Mouse (Mus musculus): ENCODE measurements around the gene Tdgf1. TPM values are rescaled to one million over a fixed set of nuclear protein-coding genes. Genes with fewer than 3 reads are reported as not detected.

Gene Tdgf1
- total RNA-seq, 1 experiment from 2014 or later = not detected

DNA sequence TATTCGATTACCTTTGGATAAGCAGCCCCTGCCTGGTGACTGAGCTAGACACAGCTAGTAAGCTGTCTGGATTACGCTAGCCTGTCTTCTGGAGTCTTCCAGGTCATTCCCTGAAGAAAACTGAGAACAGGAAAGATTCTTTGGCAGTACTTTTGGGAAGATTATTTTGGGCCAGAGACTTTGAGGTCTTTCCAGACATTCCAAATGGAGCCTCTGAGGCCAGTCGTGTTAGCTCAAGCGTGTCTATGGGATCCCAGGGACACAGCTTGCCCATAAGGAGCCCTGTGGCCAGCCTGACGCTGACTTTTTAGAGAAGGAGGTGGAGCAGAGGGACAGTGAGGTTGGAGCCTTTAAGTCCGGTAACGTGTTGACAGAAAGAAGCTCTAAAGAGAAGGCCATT is 10.0 kb downstream of the Tdgf1 start:
- ATAC-seq (replicated peaks in 1 of 2; ENCODE audit: insufficient read depth in 1 of 2, low FRiP score in 2 of 2, low TSS enrichment in 1 of 2, low read depth in 1 of 2, poor library complexity in 2 of 2, severe bottlenecking in 2 of 2) = no peak

DNA sequence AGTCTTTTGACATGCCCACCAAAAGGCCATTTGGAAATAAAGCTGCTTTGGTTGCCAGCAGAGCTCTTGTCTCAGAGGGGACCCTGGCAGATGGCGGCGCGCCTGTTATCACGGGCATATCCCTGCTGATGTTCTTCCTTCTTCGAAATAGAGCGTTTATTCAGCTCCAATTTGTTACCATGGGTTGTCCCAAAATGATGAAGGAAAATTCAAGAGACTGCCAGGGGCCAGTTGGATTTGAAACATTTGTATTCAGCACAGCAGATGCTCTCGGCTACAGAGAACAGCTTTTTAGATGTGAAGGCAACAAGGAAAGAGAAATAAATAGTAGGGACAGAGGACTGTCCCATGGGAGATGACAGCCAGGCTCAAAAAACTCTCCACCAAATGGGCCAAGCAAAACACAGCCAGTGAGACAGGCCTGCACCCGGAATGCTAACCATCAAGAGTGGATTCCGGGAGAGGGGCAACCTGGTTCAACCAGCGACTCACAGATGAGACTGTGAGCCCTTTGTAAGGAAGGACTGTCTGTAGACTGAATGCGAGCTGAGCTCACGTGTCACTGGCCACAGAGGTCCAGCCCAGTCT is 12.0 kb downstream of the Tdgf1 start:
- no peak for ATAC-seq (replicated peaks in 1 of 2; ENCODE audit: insufficient read depth in 1 of 2, low FRiP score in 2 of 2, low TSS enrichment in 1 of 2, low read depth in 1 of 2, poor library complexity in 2 of 2, severe bottlenecking in 2 of 2)

DNA sequence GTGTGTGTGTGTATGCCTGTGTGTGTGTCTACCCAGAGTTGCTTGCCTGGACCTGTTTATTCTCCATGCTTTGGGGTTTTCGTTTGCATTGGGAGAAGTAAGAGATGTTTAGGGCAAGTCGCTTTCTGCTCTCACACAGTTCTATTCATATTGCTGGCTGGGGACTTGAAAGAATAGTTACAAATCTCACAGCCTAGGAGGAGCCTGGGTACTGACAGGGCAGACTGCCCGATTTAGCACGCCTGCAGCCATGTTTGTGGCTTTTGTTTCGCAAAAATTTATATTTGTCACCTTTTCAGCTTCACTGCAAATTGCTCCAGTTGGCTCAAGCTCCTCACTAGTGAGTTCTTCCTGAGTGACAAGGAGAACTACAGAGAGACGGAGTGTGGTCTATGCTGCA is 14.4 kb downstream of the Tdgf1 start:
- ATAC-seq (replicated peaks in 1 of 2; ENCODE audit: insufficient read depth in 1 of 2, low FRiP score in 2 of 2, low TSS enrichment in 1 of 2, low read depth in 1 of 2, poor library complexity in 2 of 2, severe bottlenecking in 2 of 2) = no peak

DNA sequence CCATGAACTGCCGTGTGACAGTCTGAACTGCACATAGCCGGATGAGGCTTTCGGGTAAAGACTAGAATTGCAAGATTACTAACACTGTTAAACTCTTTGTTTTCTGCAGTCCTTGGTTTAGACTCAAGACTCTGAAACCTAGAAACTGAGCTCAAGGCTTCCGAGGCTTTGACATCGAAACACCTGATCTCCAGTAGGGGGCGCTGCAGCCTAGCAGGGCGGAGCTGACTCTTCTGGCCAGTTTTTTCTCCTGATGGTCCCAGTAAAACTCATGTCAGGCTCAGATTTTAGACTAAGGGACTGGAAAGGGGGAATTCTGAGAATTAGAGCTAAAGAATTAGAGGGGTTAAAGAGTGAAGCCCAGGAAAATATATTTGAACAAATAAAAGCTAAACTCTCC is 23.2 kb downstream of the Tdgf1 start:
- ATAC-seq (replicated peaks in 1 of 2; ENCODE audit: insufficient read depth in 1 of 2, low FRiP score in 2 of 2, low TSS enrichment in 1 of 2, low read depth in 1 of 2, poor library complexity in 2 of 2, severe bottlenecking in 2 of 2) = peak; percentile 68 to 71; a peak in 3 of 4 replicates

DNA sequence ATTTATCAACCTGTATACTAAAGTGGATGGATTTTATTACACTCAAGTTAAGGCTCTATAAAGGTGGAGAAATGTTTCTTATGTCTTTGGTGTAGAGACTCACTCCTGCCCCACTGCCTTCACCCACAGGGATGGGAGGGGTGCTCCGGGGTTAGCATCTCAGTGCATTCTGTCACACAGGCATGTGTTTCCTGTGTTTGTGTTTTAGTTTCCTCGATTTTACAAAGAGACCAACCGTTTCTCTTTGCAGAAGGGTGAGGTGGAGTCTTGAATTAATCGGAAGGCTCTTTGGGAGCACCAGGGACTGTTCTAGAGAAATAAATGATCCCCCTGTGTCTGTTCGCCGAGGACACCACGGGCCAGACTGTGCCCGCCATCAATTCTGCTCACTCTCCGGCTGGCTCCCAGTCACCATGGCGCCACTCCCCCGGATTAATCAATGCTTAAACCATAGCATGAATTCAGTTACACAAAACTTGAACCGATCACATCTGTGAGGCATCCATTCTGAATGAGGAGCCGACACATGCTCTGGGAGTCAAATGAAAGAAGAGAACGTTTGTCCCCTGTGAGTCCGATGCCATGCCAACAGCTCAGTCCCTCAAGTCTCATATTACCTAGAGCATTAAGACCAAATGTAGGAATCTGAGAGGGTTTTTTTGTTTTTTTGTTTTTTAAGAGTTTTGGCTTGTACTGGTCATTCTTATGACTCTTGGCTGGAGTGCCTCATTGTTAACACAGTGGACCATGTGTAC is 25.1 kb downstream of the Tdgf1 start:
- ATAC-seq (replicated peaks in 1 of 2; ENCODE audit: insufficient read depth in 1 of 2, low FRiP score in 2 of 2, low TSS enrichment in 1 of 2, low read depth in 1 of 2, poor library complexity in 2 of 2, severe bottlenecking in 2 of 2) = no peak; a peak in 1 of 4 replicates

DNA sequence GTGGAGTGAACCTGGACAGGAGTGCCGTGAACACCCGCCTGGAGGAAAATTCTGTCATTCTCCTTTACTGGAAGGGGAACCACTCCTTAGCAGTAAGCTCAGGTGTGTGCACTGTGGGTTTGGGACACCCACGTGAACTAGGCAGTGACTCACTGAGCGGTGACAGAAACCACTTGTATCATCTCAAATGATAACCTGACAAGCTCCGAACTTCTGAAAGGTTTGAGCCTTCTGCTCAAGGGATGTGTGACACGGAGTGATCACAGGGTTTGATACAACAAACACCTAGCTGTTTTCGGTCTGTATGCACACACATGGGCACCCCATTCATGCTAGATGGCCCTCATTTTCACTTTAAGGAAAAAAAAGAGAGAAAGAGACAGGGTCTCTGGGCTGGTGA is 29.2 kb downstream of the Tdgf1 start, which contains the start of gene Fam240a:
Gene Fam240a, minus strand, starts transcription at position 76 of the 400 bp plus-strand sequence.
- no peak for ATAC-seq (replicated peaks in 1 of 2; ENCODE audit: insufficient read depth in 1 of 2, low FRiP score in 2 of 2, low TSS enrichment in 1 of 2, low read depth in 1 of 2, poor library complexity in 2 of 2, severe bottlenecking in 2 of 2)

DNA sequence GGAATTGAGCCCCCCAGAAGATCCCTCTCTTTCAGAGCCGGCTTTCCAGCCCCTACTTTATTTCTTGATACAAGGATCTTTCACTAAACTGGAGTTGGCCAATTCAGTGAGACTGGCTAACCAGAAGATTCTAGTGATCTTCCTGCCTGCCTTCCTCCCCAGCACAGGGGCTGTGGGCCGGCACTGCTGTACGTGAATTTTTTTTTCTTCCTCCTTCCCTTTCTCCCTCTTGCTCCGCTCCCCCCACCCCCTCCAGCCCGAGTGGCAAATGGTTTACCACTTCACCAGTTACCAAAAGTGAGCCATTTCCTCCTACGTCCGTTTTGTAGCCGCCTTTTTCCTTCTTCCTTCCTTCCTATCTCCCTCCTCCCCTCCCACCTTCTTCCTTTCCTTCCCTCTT is 30.5 kb downstream of the Tdgf1 start:
- peak; percentile 27 to 32; a peak in 1 of 4 replicates for ATAC-seq (replicated peaks in 1 of 2; ENCODE audit: insufficient read depth in 1 of 2, low FRiP score in 2 of 2, low TSS enrichment in 1 of 2, low read depth in 1 of 2, poor library complexity in 2 of 2, severe bottlenecking in 2 of 2)

DNA sequence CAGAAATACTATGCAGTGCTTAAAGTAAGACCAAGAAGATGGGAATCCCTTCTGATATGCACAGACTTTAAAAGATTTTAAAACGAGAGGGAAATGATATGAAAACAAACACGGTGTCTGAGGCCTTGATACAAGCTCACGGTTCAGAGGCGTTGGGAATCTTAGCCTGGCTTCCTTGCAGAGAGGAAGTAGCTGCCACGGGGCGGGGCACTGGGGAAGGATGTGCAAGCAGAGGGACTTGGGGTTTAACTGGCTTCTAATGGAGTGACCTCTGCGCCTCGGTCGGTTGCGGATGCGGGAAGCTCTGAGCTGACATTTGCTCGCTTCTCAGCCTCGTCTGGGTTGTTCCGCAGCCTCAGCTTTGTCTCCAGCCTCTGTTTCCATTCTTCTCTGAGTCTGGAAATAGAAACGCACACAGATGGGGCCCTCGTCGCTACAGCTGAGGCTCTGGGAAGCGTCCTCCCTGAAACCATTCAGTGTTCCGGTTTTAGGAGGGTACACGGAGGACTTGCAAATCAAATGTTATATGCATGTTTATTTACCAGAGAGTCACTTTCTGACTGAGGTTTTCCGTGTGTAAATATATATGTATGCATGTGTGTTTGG is 31.2 kb downstream of the Tdgf1 start:
- ATAC-seq (replicated peaks in 1 of 2; ENCODE audit: insufficient read depth in 1 of 2, low FRiP score in 2 of 2, low TSS enrichment in 1 of 2, low read depth in 1 of 2, poor library complexity in 2 of 2, severe bottlenecking in 2 of 2) = no peak

DNA sequence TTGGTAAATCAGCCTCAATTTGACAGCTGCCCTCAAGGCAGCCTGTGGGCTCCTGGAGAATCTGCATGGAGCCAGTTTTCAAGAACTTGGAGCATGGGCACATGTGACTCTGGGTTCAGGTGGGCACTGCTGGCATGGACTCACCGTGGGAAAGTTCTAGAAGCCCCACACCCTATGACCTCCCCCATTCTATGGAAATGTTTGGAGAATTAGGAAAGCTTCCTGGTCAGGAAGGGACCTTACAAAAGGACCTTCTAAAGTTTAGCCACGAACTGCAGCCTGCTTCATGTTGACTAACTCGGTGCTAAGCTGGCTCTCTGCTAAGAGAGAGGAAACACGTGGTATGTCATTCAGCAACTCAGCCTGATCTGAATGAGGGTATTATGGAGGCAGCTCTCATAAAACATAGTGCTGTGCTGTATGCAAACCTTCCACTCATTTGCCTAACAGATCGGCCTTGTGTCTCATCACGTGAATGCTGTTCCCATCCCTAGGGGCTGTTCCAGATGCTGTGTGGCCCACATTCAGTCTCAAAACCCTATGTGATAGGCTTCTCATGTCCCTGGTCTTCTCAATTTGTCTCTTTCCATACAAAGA is 36.5 kb downstream of the Tdgf1 start:
- peak in 1 of 2 experiments; percentile 46; a peak in 2 of 4 replicates for ATAC-seq (replicated peaks in 1 of 2; ENCODE audit: insufficient read depth in 1 of 2, low FRiP score in 2 of 2, low TSS enrichment in 1 of 2, low read depth in 1 of 2, poor library complexity in 2 of 2, severe bottlenecking in 2 of 2)

DNA sequence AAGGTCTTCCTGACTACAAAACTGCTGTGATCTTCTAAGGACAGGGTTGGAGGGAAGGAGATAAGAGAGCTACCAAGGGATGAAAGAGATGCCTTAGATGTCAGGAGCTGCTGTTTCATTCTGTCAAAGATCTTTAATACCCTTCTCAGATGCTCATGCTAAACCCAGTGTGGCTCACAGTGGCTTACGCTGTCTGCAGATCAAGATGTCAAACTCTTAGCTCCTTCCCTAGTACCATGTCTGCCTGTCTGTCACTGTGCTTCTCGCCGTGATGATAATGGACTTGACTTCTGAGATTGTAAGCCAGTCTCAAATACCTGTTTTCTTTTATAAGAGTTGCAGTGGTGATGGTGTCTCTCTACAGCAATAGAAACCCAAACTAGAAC is 37.3 kb downstream of the Tdgf1 start:
- ATAC-seq (replicated peaks in 1 of 2; ENCODE audit: insufficient read depth in 1 of 2, low FRiP score in 2 of 2, low TSS enrichment in 1 of 2, low read depth in 1 of 2, poor library complexity in 2 of 2, severe bottlenecking in 2 of 2) = no peak

DNA sequence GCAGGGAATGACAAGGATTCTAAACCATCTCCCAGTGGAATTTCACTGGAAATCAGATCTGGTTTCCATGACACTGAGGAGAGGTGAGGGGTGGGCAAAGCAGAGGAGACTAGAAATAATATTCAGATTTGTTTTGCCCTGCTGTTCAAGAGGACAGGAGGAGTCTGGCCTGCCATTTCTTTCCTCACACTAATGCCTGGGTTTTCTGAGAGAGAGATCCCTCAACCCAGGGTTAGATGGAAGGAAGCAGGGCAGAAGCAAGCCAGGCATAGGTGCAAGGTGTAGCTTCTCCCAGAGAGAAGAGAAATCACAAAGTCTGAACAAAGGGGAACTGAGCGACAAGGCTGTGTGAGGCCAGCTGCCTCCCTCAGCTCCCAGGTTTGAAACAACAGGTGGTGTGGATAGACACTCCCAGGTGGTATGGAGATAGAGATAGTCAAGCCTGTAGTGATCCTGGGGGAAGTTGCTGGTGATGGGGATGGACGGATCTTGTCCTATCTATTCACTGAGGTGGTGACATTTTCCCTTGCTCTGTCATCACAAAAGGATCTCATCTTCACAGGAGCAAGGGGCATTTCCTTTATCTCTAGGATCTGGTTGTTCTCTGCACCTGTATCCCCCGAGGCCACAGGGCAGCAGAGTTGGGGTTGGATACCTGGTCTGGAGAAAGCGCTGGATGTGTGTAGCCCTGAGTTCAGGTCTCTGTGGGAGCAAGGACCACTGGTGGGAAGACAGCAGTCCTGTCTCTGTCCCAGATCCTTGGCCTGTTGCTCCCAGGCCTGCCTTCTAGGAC is 37.9 kb downstream of the Tdgf1 start:
- no peak for ATAC-seq (replicated peaks in 1 of 2; ENCODE audit: insufficient read depth in 1 of 2, low FRiP score in 2 of 2, low TSS enrichment in 1 of 2, low read depth in 1 of 2, poor library complexity in 2 of 2, severe bottlenecking in 2 of 2)

DNA sequence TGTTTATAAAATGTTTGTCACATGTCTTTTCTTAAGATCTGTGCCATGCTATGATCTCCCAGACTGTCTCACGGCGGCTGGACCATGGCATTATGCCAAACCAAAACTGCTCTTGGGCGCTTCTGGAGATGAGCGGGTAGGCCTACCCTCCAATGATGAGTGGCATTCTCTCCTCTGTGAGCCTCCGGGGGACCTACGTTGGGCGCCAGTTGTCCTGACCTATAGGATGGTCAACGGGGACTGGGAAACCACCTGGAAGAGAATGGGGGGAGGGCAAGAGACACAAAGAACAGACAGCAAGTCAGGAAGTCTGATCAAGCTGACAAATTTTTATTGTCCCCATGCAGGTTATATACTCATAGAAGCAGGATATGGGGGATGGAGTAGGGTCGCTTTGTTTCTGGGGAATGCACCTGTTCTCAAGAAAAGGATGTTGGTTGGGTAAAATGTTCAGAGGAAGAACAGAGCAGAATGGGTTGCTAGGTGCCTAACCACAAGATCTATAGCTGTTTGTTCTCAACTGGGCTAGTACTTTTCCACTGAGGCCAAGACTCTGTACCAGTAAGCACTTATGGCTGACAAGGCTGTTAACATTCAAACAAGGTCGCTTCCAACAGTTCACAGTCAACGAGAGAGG is 38.6 kb downstream of the Tdgf1 start:
- ATAC-seq (replicated peaks in 1 of 2; ENCODE audit: insufficient read depth in 1 of 2, low FRiP score in 2 of 2, low TSS enrichment in 1 of 2, low read depth in 1 of 2, poor library complexity in 2 of 2, severe bottlenecking in 2 of 2) = no peak

DNA sequence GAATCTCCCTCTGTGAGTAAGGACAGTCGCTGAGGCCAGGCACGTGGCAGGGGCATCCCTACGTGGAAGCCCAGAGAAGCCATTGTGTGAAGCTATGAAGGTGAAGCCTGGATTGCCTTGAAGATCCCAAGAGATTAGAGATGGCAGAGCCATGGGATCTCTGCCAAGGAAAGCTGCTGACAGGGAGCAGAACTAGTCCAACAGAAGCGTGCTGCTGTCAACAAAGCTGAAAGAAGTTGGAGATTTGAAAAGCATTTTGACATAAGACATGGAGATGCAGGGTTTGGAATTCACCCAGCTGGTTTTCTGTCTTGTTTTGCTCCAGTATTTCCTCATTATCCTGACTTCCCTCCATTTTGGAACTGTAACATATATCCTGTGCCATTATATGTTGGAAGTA is 43.7 kb downstream of the Tdgf1 start:
- ATAC-seq (replicated peaks in 1 of 2; ENCODE audit: insufficient read depth in 1 of 2, low FRiP score in 2 of 2, low TSS enrichment in 1 of 2, low read depth in 1 of 2, poor library complexity in 2 of 2, severe bottlenecking in 2 of 2) = no peak

DNA sequence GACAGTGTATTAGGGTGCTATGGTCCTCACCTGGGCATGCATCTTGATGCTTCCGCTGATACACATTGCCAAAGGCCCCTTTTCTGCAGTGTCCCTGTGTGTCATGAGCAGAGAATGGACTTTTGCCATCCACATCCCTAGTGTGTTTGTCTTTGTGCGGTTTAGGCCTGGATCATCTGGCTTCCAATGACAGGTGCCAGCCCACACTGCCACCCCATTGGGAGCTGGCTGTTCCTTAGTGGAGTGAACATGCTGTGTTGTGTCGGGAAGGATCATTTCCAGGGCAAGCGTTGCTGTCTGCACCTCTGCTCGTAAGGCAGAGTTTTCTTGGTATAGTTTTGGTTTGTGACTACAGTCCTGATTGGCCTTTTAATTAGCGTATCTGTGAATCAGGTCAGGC is 44.8 kb downstream of the Tdgf1 start:
- ATAC-seq (replicated peaks in 1 of 2; ENCODE audit: insufficient read depth in 1 of 2, low FRiP score in 2 of 2, low TSS enrichment in 1 of 2, low read depth in 1 of 2, poor library complexity in 2 of 2, severe bottlenecking in 2 of 2) = no peak

DNA sequence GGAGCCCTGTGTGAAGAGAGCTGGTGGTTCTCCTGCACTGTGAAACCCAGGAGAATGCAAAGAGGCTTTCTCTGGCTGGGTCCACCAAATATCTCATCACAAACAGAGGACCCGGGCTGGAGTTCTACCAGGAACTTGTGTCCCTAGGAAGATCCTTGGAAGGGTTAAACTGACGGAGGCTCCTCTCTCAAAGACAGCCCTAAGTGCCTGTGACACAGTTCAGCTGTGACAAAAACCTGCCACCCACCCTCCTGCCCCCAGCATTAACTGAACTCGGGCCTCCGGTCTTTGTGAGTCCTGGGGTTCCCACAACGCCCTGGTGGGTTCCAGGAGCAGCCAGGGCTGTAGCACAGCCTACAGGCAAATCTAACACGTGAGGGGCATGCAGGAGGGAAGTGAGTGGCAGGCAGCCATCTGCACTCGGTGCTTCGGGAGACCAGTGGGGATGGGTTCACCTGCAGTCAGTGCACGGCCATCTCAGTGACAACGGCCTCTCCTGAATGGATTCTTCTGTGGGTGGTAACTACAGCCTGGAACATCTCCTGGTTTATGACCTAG is 46.4 kb downstream of the Tdgf1 start:
- ATAC-seq (replicated peaks in 1 of 2; ENCODE audit: insufficient read depth in 1 of 2, low FRiP score in 2 of 2, low TSS enrichment in 1 of 2, low read depth in 1 of 2, poor library complexity in 2 of 2, severe bottlenecking in 2 of 2) = no peak

DNA sequence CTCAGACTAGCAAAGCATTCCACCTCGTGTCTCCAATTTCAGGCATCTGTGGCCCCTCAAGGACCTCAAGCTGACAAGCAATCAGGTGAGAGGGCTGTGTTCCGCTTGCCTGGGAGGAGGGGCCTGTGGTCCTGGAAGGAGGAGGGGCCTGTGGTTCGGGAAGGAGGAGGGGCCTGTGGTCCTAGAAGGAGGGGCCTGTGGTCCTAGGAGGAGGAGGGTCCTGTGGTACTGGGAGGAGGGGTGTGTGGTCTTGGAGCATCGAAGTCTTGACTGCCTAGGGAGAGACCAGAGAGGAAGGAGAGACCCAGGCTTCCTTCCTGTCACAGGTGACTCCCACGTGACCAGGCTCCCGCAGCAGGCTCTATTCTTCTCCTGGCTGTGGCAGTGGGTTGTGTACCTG is 49.4 kb downstream of the Tdgf1 start:
- ATAC-seq (replicated peaks in 1 of 2; ENCODE audit: insufficient read depth in 1 of 2, low FRiP score in 2 of 2, low TSS enrichment in 1 of 2, low read depth in 1 of 2, poor library complexity in 2 of 2, severe bottlenecking in 2 of 2) = peak; percentile 80 to 82

DNA sequence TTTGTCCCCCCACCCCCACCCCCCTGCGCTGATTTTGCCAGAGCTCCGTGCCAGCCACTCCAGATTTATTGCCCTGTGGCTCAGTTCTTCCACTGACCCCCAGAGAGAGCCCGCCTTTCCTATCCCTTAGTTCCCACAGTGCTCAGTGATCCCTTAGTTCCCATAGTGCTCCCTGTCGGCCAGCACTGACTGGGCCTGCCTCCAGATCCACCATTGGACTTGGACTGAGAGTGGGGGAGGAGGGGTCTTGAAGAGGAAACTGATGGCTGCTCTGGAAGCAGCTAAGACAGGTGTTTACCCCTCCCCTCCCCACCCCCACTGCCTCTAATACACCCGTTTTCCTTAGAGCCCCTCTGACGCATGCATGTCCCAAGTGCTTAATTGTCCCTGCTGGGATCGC is 50.0 kb downstream of the Tdgf1 start:
- no peak for ATAC-seq (replicated peaks in 1 of 2; ENCODE audit: insufficient read depth in 1 of 2, low FRiP score in 2 of 2, low TSS enrichment in 1 of 2, low read depth in 1 of 2, poor library complexity in 2 of 2, severe bottlenecking in 2 of 2)

All from hematopoietic stem cell, adult 5-6 weeks (primary cell).